Mouse (Mus musculus) neural tube, postnatal 0 days (tissue): ENCODE results near the gene Olfr1180. TPM values are rescaled to one million over a fixed set of nuclear protein-coding genes. Genes with fewer than 3 reads are reported as not detected.

Experiments
- polyA plus RNA-seq: library from polyadenylated mRNA; unstranded; fragments of >200 nt; fragmentation: Nextera tagmentation; extraction: Ambion mirVana; gene quantifications from 2 replicates; pipeline ENCODE4 v1.2.1, GENCODE M21; 2015

Gene Olfr1180
- polyA plus RNA-seq: not detected in 2 replicates

GRCm38 (mm10) chr2:88419051-88419450 is at the start of gene Olfr1180:
Olfr1180 (minus strand) TSS chr2:88419151.

GRCm38 (mm10) chr2:88454567-88454966 is 35.6 kb upstream of the Olfr1180 start, which contains the start of gene Olfr1183:
Olfr1183 (plus strand) TSS chr2:88454867.

GRCm38 (mm10) chr2:88449031-88449430 is 30.1 kb upstream of the Olfr1180 start, which contains the start of gene Gm13757:
Gm13757 (minus strand) TSS chr2:88449131.

GRCm38 (mm10) chr2:88426071-88426470 is 7.1 kb upstream of the Olfr1180 start, which contains the start of gene Olfr1181:
Olfr1181 (minus strand) TSS chr2:88426171.

GRCm38 (mm10) chr2:88406353-88406752 is 12.6 kb downstream of the Olfr1180 start, which contains the start of gene Olfr1179:
Olfr1179 (minus strand) TSS chr2:88406453.

GRCm38 (mm10) chr2:88386762-88387161 is 32.2 kb downstream of the Olfr1180 start, which contains the start of gene Olfr1178:
Olfr1178 (plus strand) TSS chr2:88387062.

Other genes with a start within 250 kb of the Olfr1180 start
- gene Olfr1168, start 237.3 kb downstream of the Olfr1180 start, polyA plus RNA-seq: not detected in 2 replicates
- gene Olfr1170, start 190.8 kb downstream of the Olfr1180 start, polyA plus RNA-seq: not detected in 2 replicates
- not detected in 2 replicates for gene Olfr1173, start 139.3 kb downstream of the Olfr1180 start, polyA plus RNA-seq
- not detected in 2 replicates for gene Olfr1174-ps, start 104.0 kb downstream of the Olfr1180 start, polyA plus RNA-seq
- gene Olfr1175-ps, start 91.9 kb downstream of the Olfr1180 start, polyA plus RNA-seq: not detected in 2 replicates
- gene Olfr1176, start 82.4 kb downstream of the Olfr1180 start, polyA plus RNA-seq: not detected in 2 replicates
- not detected in 2 replicates for gene Olfr1177-ps, start 72.7 kb downstream of the Olfr1180 start, polyA plus RNA-seq
- not detected in 2 replicates for gene Olfr1178, start 32.1 kb downstream of the Olfr1180 start, polyA plus RNA-seq
- gene Olfr1179, start 12.7 kb downstream of the Olfr1180 start, polyA plus RNA-seq: not detected in 2 replicates
- not detected in 2 replicates for gene Olfr1181, start 7.0 kb upstream of the Olfr1180 start, polyA plus RNA-seq
- gene Gm13757, start 30.0 kb upstream of the Olfr1180 start, polyA plus RNA-seq: not detected in 2 replicates
- gene Olfr1183, start 35.7 kb upstream of the Olfr1180 start, polyA plus RNA-seq: not detected in 2 replicates
- gene Olfr1184, start 64.4 kb upstream of the Olfr1180 start, polyA plus RNA-seq: not detected in 2 replicates
- not detected in 2 replicates for gene Olfr1185-ps1, start 74.2 kb upstream of the Olfr1180 start, polyA plus RNA-seq
- gene Olfr1186, start 99.4 kb upstream of the Olfr1180 start, polyA plus RNA-seq: not detected in 2 replicates
- gene Olfr1188, start 137.8 kb upstream of the Olfr1180 start, polyA plus RNA-seq: not detected in 2 replicates
- gene Olfr1189, start 167.3 kb upstream of the Olfr1180 start, polyA plus RNA-seq: not detected in 2 replicates
- gene Olfr1191-ps1, start 221.4 kb upstream of the Olfr1180 start, polyA plus RNA-seq: not detected in 2 replicates
- gene Olfr1192-ps1, start 229.4 kb upstream of the Olfr1180 start, polyA plus RNA-seq: not detected in 2 replicates